30 mouse cellular contexts compared by ENCODE assay signal in genomic region chr5:76752351-76752750, GRCm38 (mm10).
A peak's percentile ranks its signal among the peaks of the same experiment; 100 is the strongest.
DNase-seq lines count a peak whose midpoint lies in the region; ATAC-seq and TF ChIP-seq lines count a peak whose summit lies in the region.
"Had no signal": no experiment of that assay in that cellular context is flagged by ENCODE, and none has a peak within 500 bp of the region (broad histone marks: within the 10 kb centered on the region; RNA-seq: fewer than 3 reads in every experiment).

No protein-coding gene starts in this region.

- no peak for TF ChIP-seq CTCF in layer of hippocampus, adult 2 months (conservative IDR thresholded peaks at IDR 0.05)
- TF ChIP-seq CTCF in midbrain, postnatal 0 days (IDR thresholded peaks at IDR 0.05): no peak

- H3K4me3 ChIP-seq in forebrain, embryonic 13.5 days: no peak overlapping the region
- H3K4me3 ChIP-seq in forebrain, embryonic 16.5 days (replicated peaks; ENCODE audit: low read length): no peak overlapping the region
- H3K4me3 ChIP-seq in layer of hippocampus, adult 2 months: no peak overlapping the region
- no peak overlapping the region for H3K4me3 ChIP-seq in midbrain, embryonic 11.5 days (ENCODE audit: low read depth, low read length)
- H3K4me3 ChIP-seq in midbrain, postnatal 0 days (ENCODE audit: low read depth, low read length): no peak overlapping the region
- H3K4me3 ChIP-seq: embryonic facial prominence, embryonic 10.5 days; embryonic facial prominence, embryonic 13.5 days; erythroblast, embryonic 14.5 days; heart, adult 2 months; heart, embryonic 10.5 days; heart, embryonic 13.5 days; hindbrain, embryonic 15.5 days had no signal

- no peak for DNase-seq in layer of hippocampus, adult 2 months (ENCODE audit: low spot score in 2 of 2)
- DNase-seq in layer of hippocampus, adult 8-10 months (ENCODE audit: low spot score in 2 of 2): no peak
- peak; percentile 74 for DNase-seq in midbrain, embryonic 11.5 days (ENCODE audit: low spot score, missing footprints)
- DNase-seq in midbrain, postnatal 0 days (ENCODE audit: low spot score): no peak
- DNase-seq in R1 (ENCODE audit: low read depth, low spot score): peak; percentile 62
- DNase-seq: adrenal gland, adult 8-10 months; adrenal gland, postnatal 25 days; B cell, adult 2 months; cerebellum, adult 11-12 months; cerebellum, adult 8-10 months; cerebellum, postnatal 10 days; cerebellum, postnatal 36 days; embryo, embryonic 11 days; gastrocnemius, postnatal 10 days; gastrocnemius, postnatal 36 days; heart, adult 2 months; heart, postnatal 14 days; heart, postnatal 4 days had no signal

- 0 out of 2 replicates have a peak overlapping the region, but pooled peaks have one; percentile 40 for H3K27ac ChIP-seq in forebrain, embryonic 13.5 days
- H3K27ac ChIP-seq in forebrain, embryonic 16.5 days (ENCODE audit: low read length): no peak overlapping the region
- 0 out of 2 replicates have a peak overlapping the region, but pooled peaks have one; percentile 3 for H3K27ac ChIP-seq in layer of hippocampus, adult 2 months
- H3K27ac ChIP-seq in midbrain, embryonic 11.5 days (ENCODE audit: low read depth, low read length): no peak overlapping the region
- H3K27ac ChIP-seq in midbrain, postnatal 0 days (ENCODE audit: low read depth, low read length): no peak overlapping the region
- H3K27ac ChIP-seq: embryonic facial prominence, embryonic 10.5 days; embryonic facial prominence, embryonic 13.5 days; heart, adult 2 months; heart, embryonic 10.5 days; heart, embryonic 13.5 days; hindbrain, embryonic 15.5 days had no signal

- peaks cover 16% of the 10 kb centered on the region; the same call in 1 of the 2 replicates for H3K4me1 ChIP-seq in forebrain, embryonic 13.5 days
- peaks cover 4% of the 10 kb centered on the region for H3K4me1 ChIP-seq in forebrain, embryonic 16.5 days (replicated peaks; ENCODE audit: control insufficient read depth, insufficient read depth, low read length)
- no peaks in the 10 kb centered on the region; the same call in 1 of the 2 replicates for H3K4me1 ChIP-seq in midbrain, embryonic 11.5 days (ENCODE audit: control insufficient read depth, insufficient read depth, low read length)
- no peaks in the 10 kb centered on the region for H3K4me1 ChIP-seq in midbrain, postnatal 0 days (ENCODE audit: insufficient read depth, low read length)
- H3K4me1 ChIP-seq: embryonic facial prominence, embryonic 10.5 days; embryonic facial prominence, embryonic 13.5 days; heart, embryonic 10.5 days; heart, embryonic 13.5 days had no signal

- no peak for ATAC-seq in forebrain, embryonic 13.5 days
- ATAC-seq in forebrain, embryonic 16.5 days: no peak
- no peak for ATAC-seq in midbrain, embryonic 11.5 days (ENCODE audit: low FRiP score)
- ATAC-seq in midbrain, postnatal 0 days (ENCODE audit: low FRiP score): no peak
- ATAC-seq: forebrain, embryonic 14.5 days; Patski had no signal

- no peaks in the 10 kb centered on the region for H3K36me3 ChIP-seq in forebrain, embryonic 13.5 days (ENCODE audit: poor library complexity, severe bottlenecking)
- H3K36me3 ChIP-seq in forebrain, embryonic 16.5 days (ENCODE audit: control insufficient read depth, insufficient read depth): no peaks in the 10 kb centered on the region
- no peaks in the 10 kb centered on the region for H3K36me3 ChIP-seq in midbrain, embryonic 11.5 days (ENCODE audit: control insufficient read depth, insufficient read depth, low read length)
- no peaks in the 10 kb centered on the region for H3K36me3 ChIP-seq in midbrain, postnatal 0 days (ENCODE audit: insufficient read depth, low read length)
- H3K36me3 ChIP-seq: embryonic facial prominence, embryonic 10.5 days; embryonic facial prominence, embryonic 13.5 days; heart, embryonic 10.5 days; heart, embryonic 13.5 days; hindbrain, embryonic 15.5 days had no signal

- 64% methylated on average over 5 of the region's 5 CpGs for WGBS in forebrain, embryonic 13.5 days
- 62% methylated on average over 5 of the region's 5 CpGs for WGBS in forebrain, embryonic 16.5 days
- WGBS in midbrain, embryonic 11.5 days: 50% methylated on average over 5 of the region's 5 CpGs
- 54% methylated on average over 5 of the region's 5 CpGs for WGBS in midbrain, postnatal 0 days

- no peaks in the 10 kb centered on the region for H3K9me3 ChIP-seq in forebrain, embryonic 13.5 days (replicated peaks)
- no peaks in the 10 kb centered on the region for H3K9me3 ChIP-seq in forebrain, embryonic 16.5 days (ENCODE audit: control insufficient read depth, low read length)
- H3K9me3 ChIP-seq in midbrain, embryonic 11.5 days (ENCODE audit: control insufficient read depth, low read length): no peaks in the 10 kb centered on the region
- no peaks in the 10 kb centered on the region for H3K9me3 ChIP-seq in midbrain, postnatal 0 days (ENCODE audit: low read length)
- H3K9me3 ChIP-seq: embryonic facial prominence, embryonic 10.5 days; embryonic facial prominence, embryonic 13.5 days; G1E; heart, embryonic 10.5 days; heart, embryonic 13.5 days; hindbrain, embryonic 15.5 days had no signal

- H3K4me2 ChIP-seq in forebrain, embryonic 13.5 days: no peak overlapping the region
- H3K4me2 ChIP-seq in forebrain, embryonic 16.5 days (ENCODE audit: low read length): no peak overlapping the region
- no peak overlapping the region for H3K4me2 ChIP-seq in midbrain, embryonic 11.5 days
- H3K4me2 ChIP-seq in midbrain, postnatal 0 days (ENCODE audit: low read depth, low read length, poor library complexity, severe bottlenecking): no peak overlapping the region
- H3K4me2 ChIP-seq: embryonic facial prominence, embryonic 13.5 days; heart, embryonic 13.5 days; hindbrain, embryonic 15.5 days had no signal

- H3K9ac ChIP-seq in forebrain, embryonic 13.5 days: no peak overlapping the region; the same call in 1 of the 2 replicates
- H3K9ac ChIP-seq in forebrain, embryonic 16.5 days (replicated peaks; ENCODE audit: low read depth, low read length): no peak overlapping the region
- no peak overlapping the region for H3K9ac ChIP-seq in midbrain, embryonic 11.5 days (ENCODE audit: low read length)
- H3K9ac ChIP-seq in midbrain, postnatal 0 days (replicated peaks; ENCODE audit: low read length, poor library complexity, severe bottlenecking): no peak overlapping the region
- H3K9ac ChIP-seq: embryonic facial prominence, embryonic 13.5 days; heart, embryonic 13.5 days; hindbrain, embryonic 15.5 days had no signal

- H3K27me3 ChIP-seq in forebrain, embryonic 13.5 days: no peaks in the 10 kb centered on the region
- no peaks in the 10 kb centered on the region for H3K27me3 ChIP-seq in forebrain, embryonic 16.5 days (replicated peaks; ENCODE audit: control insufficient read depth, insufficient read depth, low read length)
- no peaks in the 10 kb centered on the region for H3K27me3 ChIP-seq in midbrain, embryonic 11.5 days (ENCODE audit: control insufficient read depth, insufficient read depth, low read length)
- no peaks in the 10 kb centered on the region for H3K27me3 ChIP-seq in midbrain, postnatal 0 days (ENCODE audit: insufficient read depth, low read length)
- H3K27me3 ChIP-seq: CH12.LX; embryonic facial prominence, embryonic 13.5 days; heart, embryonic 13.5 days; hindbrain, embryonic 15.5 days; Patski had no signal

Comparison
In these comparisons a context has a peak if more than half of its experiments do, and no peak if none do; other contexts are left out.
1. H3K27ac ChIP-seq: peak in forebrain, embryonic 13.5 days (single experiment) and layer of hippocampus, adult 2 months (single experiment); none in forebrain, embryonic 16.5 days (single experiment), midbrain, embryonic 11.5 days (single experiment) and midbrain, postnatal 0 days (single experiment).
2. DNase-seq: peak in midbrain, embryonic 11.5 days (single experiment) and R1 (single experiment); none in layer of hippocampus, adult 2 months (0 of 2), layer of hippocampus, adult 8-10 months (0 of 2) and midbrain, postnatal 0 days (single experiment).